Mouse (Mus musculus) MEL (cell line): Measurements from ENCODE around the gene Carnmt1. TPM values are rescaled to one million over a fixed set of nuclear protein-coding genes. Genes with fewer than 3 reads are reported as not detected.

Experiments
- DNase-seq: peaks from one replicate; pipeline ENCODE4 v3.0.0; 2011; ENCODE audit warnings: low read depth, low spot score
- H3K27ac ChIP-seq: 2 replicates; pipeline ENCODE4 v1.5.1; 2012; ENCODE audit warnings: low read depth, mild to moderate bottlenecking, control low read depth, low read length, moderate library complexity; ENCODE audit not compliant: control insufficient read depth
- H3K27me3 ChIP-seq, 2 experiments: fragments of 150-350 bp in 1 of 2; sonication (generic) in 1 of 2; 2 replicates each; pipeline ENCODE4 v1.6.1; 2012; ENCODE audit warnings: low read length in 2 of 2, mild to moderate bottlenecking in 2 of 2, improper control_type of control experiment in 1 of 2, moderate library complexity in 1 of 2; ENCODE audit not compliant: insufficient read depth in 2 of 2, control insufficient read depth in 1 of 2
- H3K36me3 ChIP-seq, 2 experiments: 2 replicates each; pipeline ENCODE4 v1.6.1; 2012 to 2014; ENCODE audit warnings: low read length in 2 of 2, improper control_type of control experiment in 1 of 2, inconsistent platforms in 1 of 2, mild to moderate bottlenecking in 1 of 2; ENCODE audit not compliant: insufficient read depth in 2 of 2, control insufficient read depth in 1 of 2
- H3K4me1 ChIP-seq, 2 experiments: fragments of 150-350 bp in 1 of 2; sonication (generic) in 1 of 2; 2 replicates each; pipeline ENCODE4 v1.6.1; 2012; ENCODE audit warnings: low read length in 2 of 2, improper control_type of control experiment in 1 of 2, mild to moderate bottlenecking in 1 of 2; ENCODE audit not compliant: insufficient read depth in 2 of 2, control insufficient read depth in 1 of 2
- H3K4me3 ChIP-seq, 2 experiments: fragments of 150-350 bp in 1 of 2; sonication (generic) in 1 of 2; 2 replicates each; pipeline ENCODE4 v1.5.1; 2012; ENCODE audit warnings: low read depth in 2 of 2, low read length in 2 of 2, mild to moderate bottlenecking in 2 of 2, moderate library complexity in 2 of 2, control low read depth in 1 of 2, improper control_type of control experiment in 1 of 2; ENCODE audit not compliant: control insufficient read depth in 1 of 2, insufficient read depth in 1 of 2
- H3K79me2 ChIP-seq: 2 replicates; pipeline ENCODE4 v1.6.1; 2012; ENCODE audit warnings: mild to moderate bottlenecking, low read length, moderate library complexity; ENCODE audit not compliant: control insufficient read depth, poor library complexity, insufficient read depth
- H3K9ac ChIP-seq: 2 replicates; pipeline ENCODE4 v1.6.1; 2012; ENCODE audit warnings: low read depth, mild to moderate bottlenecking, control low read depth, low read length, moderate library complexity; ENCODE audit not compliant: control insufficient read depth, poor library complexity, severe bottlenecking
- H3K9me3 ChIP-seq: fragments of 150-350 bp; sonication (generic); replicated peaks from 2 replicates; pipeline ENCODE4 v1.6.1; 2012; ENCODE audit warnings: mild to moderate bottlenecking, low read length, improper control_type of control experiment, moderate library complexity; ENCODE audit not compliant: insufficient read depth
- CTCF ChIP-seq, 3 experiments: IDR thresholded peaks in 2 of 3; conservative IDR thresholded peaks in 1 of 3; 2 replicates each; pipeline ENCODE4 v1.5.1; 2011 to 2012; ENCODE audit warnings: low read length in 3 of 3, low read depth in 2 of 3, mild to moderate bottlenecking in 2 of 3, improper control_type of control experiment in 1 of 3, inconsistent platforms in 1 of 3, mixed read lengths in 1 of 3, moderate library complexity in 1 of 3; ENCODE audit not compliant: control insufficient read depth in 1 of 3, insufficient read depth in 1 of 3, poor library complexity in 1 of 3, severe bottlenecking in 1 of 3
- E2F4 ChIP-seq: IDR thresholded peaks from 2 replicates; pipeline ENCODE4 v1.6.1; 2011; ENCODE audit warnings: low read depth, low read length, improper control_type of control experiment, borderline replicate concordance
- ELF1 ChIP-seq: IDR thresholded peaks from 2 replicates; pipeline ENCODE4 v1.6.1; 2014; ENCODE audit warnings: low read depth, mild to moderate bottlenecking, inconsistent platforms, low read length, improper control_type of control experiment, moderate library complexity
- EP300 ChIP-seq, 2 experiments: IDR thresholded peaks; 2 replicates each; pipeline ENCODE4 v1.6.1; 2011; ENCODE audit warnings: improper control_type of control experiment in 2 of 2, low read length in 2 of 2, low read depth in 1 of 2, mild to moderate bottlenecking in 1 of 2
- ETS1 ChIP-seq: IDR thresholded peaks from 2 replicates; pipeline ENCODE4 v1.6.1; 2012; ENCODE audit warnings: low read depth, mild to moderate bottlenecking, inconsistent platforms, low read length, improper control_type of control experiment, moderate library complexity
- GATA1 ChIP-seq: IDR thresholded peaks from 2 replicates; pipeline ENCODE4 v1.6.1; 2011; ENCODE audit warnings: low read depth, low read length, improper control_type of control experiment
- HCFC1 ChIP-seq: IDR thresholded peaks from 2 replicates; pipeline ENCODE4 v1.6.1; 2012; ENCODE audit warnings: low read depth, mild to moderate bottlenecking, inconsistent platforms, low read length, improper control_type of control experiment, moderate library complexity
- KAT2A ChIP-seq: conservative IDR thresholded peaks from 2 replicates; pipeline ENCODE4 v1.6.1; 2012; ENCODE audit warnings: low read depth, low read length, improper control_type of control experiment, inconsistent platforms
- MAZ ChIP-seq: IDR thresholded peaks from 2 replicates; pipeline ENCODE4 v1.6.1; 2012; ENCODE audit warnings: low read depth, mild to moderate bottlenecking, inconsistent platforms, low read length, improper control_type of control experiment
- MYB ChIP-seq: IDR thresholded peaks from 2 replicates; pipeline ENCODE4 v1.6.1; 2011; ENCODE audit warnings: mild to moderate bottlenecking, low read depth, low read length, improper control_type of control experiment
- MYC ChIP-seq: IDR thresholded peaks from 2 replicates; pipeline ENCODE4 v1.6.1; 2011; ENCODE audit warnings: low read depth, mild to moderate bottlenecking, low read length, improper control_type of control experiment, moderate library complexity
- NRF1 ChIP-seq: IDR thresholded peaks from 2 replicates; pipeline ENCODE4 v1.6.1; 2014; ENCODE audit warnings: low read depth, mild to moderate bottlenecking, inconsistent platforms, low read length, improper control_type of control experiment, moderate library complexity; ENCODE audit not compliant: poor library complexity, insufficient read depth, severe bottlenecking
- POLR2AphosphoS2 ChIP-seq: IDR thresholded peaks from 2 replicates; pipeline ENCODE4 v1.6.1; 2011; ENCODE audit warnings: low read length, improper control_type of control experiment
- RAD21 ChIP-seq: IDR thresholded peaks from 2 replicates; pipeline ENCODE4 v1.6.1; 2011; ENCODE audit warnings: mild to moderate bottlenecking, low read depth, low read length, improper control_type of control experiment
- RCOR1 ChIP-seq: IDR thresholded peaks from 2 replicates; pipeline ENCODE4 v1.6.1; 2012; ENCODE audit warnings: low read depth, mild to moderate bottlenecking, inconsistent platforms, low read length, improper control_type of control experiment
- SIN3A ChIP-seq: IDR thresholded peaks from 2 replicates; pipeline ENCODE4 v1.6.1; 2012; ENCODE audit warnings: low read length, improper control_type of control experiment, inconsistent platforms
- SMC3 ChIP-seq: IDR thresholded peaks from 2 replicates; pipeline ENCODE4 v1.6.1; 2011; ENCODE audit warnings: low read depth, low read length, improper control_type of control experiment
- TBP ChIP-seq: IDR thresholded peaks from 2 replicates; pipeline ENCODE4 v1.8.0; 2011; ENCODE audit warnings: low read depth, low read length, improper control_type of control experiment
- UBTF ChIP-seq: IDR thresholded peaks from 2 replicates; pipeline ENCODE4 v1.6.1; 2012; ENCODE audit warnings: low read depth, mild to moderate bottlenecking, inconsistent platforms, low read length, improper control_type of control experiment, moderate library complexity, borderline replicate concordance; ENCODE audit not compliant: insufficient read depth
- USF1 ChIP-seq: IDR thresholded peaks from 2 replicates; pipeline ENCODE4 v1.6.1; 2014; ENCODE audit warnings: low read depth, mild to moderate bottlenecking, inconsistent platforms, low read length, improper control_type of control experiment, moderate library complexity
- ZC3H11A ChIP-seq: IDR thresholded peaks from 2 replicates; pipeline ENCODE4 v1.6.1; 2012; ENCODE audit warnings: low read depth, mild to moderate bottlenecking, inconsistent platforms, low read length, improper control_type of control experiment
- ZKSCAN1 ChIP-seq: IDR thresholded peaks from 2 replicates; pipeline ENCODE4 v1.6.1; 2012; ENCODE audit warnings: low read depth, mild to moderate bottlenecking, inconsistent platforms, low read length, improper control_type of control experiment, moderate library complexity
- ZMIZ1 ChIP-seq: IDR thresholded peaks from 2 replicates; pipeline ENCODE4 v1.6.1; 2012; ENCODE audit warnings: low read depth, mild to moderate bottlenecking, inconsistent platforms, low read length, improper control_type of control experiment, moderate library complexity
- ZNF384 ChIP-seq: IDR thresholded peaks from 2 replicates; pipeline ENCODE4 v1.6.1; 2012; ENCODE audit warnings: low read depth, mild to moderate bottlenecking, inconsistent platforms, low read length, improper control_type of control experiment
- polyA plus RNA-seq, 2 experiments: library from polyadenylated mRNA; stranded (reverse) in 1 of 2; unstranded in 1 of 2; fragments of >175 nt in 1 of 2; fragments of >200 nt in 1 of 2; gene quantifications; 2 replicates each; pipeline versions ENCODE4 v1.2.1 to v1.2.4; 2012; ENCODE audit warnings: low replicate concordance in 2 of 2, low read depth in 1 of 2; ENCODE audit not compliant: insufficient read length in 2 of 2, insufficient read depth in 1 of 2, missing spikeins in 1 of 2
- total RNA-seq: library from RNA; depleted of rRNA; stranded (reverse); fragments of 300-350 nt; gene quantifications from 2 replicates; pipeline ENCODE4 v1.2.3, GENCODE M21; 2012

Carnmt1 gene
- total and polyA plus RNA-seq, 3 experiments, result 15.4 to 23.3 TPM; not detected in 1

DNA sequence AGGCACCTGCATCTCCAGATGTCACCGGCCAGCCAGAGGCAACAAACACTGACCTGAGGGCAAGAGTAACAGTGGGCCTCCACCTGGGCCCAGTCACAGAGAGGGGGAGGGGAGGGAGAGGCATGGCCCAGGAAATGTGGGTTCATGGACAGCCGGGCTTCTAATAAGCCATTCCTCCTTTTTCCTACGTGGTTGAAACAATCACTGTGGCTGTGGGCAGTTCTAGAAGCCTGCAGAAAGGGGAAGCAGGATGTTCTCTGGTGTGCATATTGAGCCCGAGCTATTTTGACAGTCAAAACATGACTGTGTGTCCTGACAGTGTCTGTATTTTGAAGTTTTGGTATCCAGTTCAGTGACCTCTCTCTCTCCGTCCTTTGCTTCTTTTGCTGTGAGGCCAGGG lies 31.6 kb upstream of the Carnmt1 start:
- Histone ChIP-seq H3K9ac (no peak overlapping the region), H3K79me2 (peaks cover 1% of the 10 kb centered on the region; the same call in 1 of the 2 replicates), H3K27ac (no peak overlapping the region), H3K27me3 (no peaks in the 10 kb centered on the region), H3K4me1 (peaks cover 13 to 15% of the 10 kb centered on the region in 2 experiments), H3K36me3 (peaks cover 7 to 16% of the 10 kb centered on the region in 2 experiments), H3K4me3 (no peak overlapping the region), H3K9me3 (no peaks in the 10 kb centered on the region)
- no peak for TF ChIP-seq E2F4
- TF ChIP-seq POLR2AphosphoS2, result no peak
- no peak for TF ChIP-seq MYB
- no peak for TF ChIP-seq ZKSCAN1
- no peak for TF ChIP-seq USF1
- TF ChIP-seq ETS1, result no peak
- no peak for TF ChIP-seq UBTF
- no peak for TF ChIP-seq ELF1
- no peak for TF ChIP-seq MYC
- TF ChIP-seq EP300 (IDR thresholded peaks at IDR 0.05; ENCODE audit: low read depth in 1 of 2, low read length in 2 of 2), result no peak
- TF ChIP-seq TBP, result no peak
- TF ChIP-seq ZNF384, result no peak
- no peak for TF ChIP-seq MAZ
- no peak for TF ChIP-seq HCFC1
- no peak for TF ChIP-seq CTCF (IDR thresholded peaks at IDR 0.05 in 2 of 3, conservative IDR thresholded peaks at IDR 0.05 in 1 of 3; ENCODE audit: control insufficient read depth in 1 of 3, insufficient read depth in 1 of 3, low read depth in 2 of 3, low read length in 3 of 3, poor library complexity in 1 of 3, severe bottlenecking in 1 of 3)
- no peak for TF ChIP-seq RCOR1
- no peak for TF ChIP-seq GATA1
- TF ChIP-seq ZMIZ1, result no peak
- TF ChIP-seq NRF1, result no peak
- DNase-seq, result no peak

DNA sequence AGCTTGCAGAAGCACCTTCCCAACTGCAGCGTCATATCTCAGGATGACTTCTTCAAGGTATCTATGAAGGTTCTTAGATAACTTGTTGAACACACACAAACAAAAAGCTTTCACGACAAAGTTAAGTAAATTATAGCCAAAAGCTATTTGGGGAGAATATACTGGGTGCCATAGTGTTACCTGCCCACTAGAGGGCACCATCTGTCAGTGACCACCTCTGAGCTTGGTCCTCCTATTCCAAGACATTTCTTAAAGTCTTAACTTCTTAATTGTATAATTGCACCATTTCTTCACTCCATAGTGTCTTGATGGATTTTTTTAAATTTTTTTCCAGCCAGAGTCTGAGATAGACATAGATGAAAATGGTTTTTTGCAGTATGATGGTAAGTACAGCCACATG lies 31.0 kb upstream of the Carnmt1 start:
- Histone ChIP-seq H3K4me1 (peaks cover 14 to 18% of the 10 kb centered on the region in 2 experiments), H3K9ac (no peak overlapping the region), H3K27me3 (no peaks in the 10 kb centered on the region), H3K79me2 (peaks cover 1% of the 10 kb centered on the region; the same call in 1 of the 2 replicates), H3K36me3 (peaks cover 7 to 19% of the 10 kb centered on the region in 2 experiments), H3K4me3 (no peak overlapping the region), H3K9me3 (no peaks in the 10 kb centered on the region), H3K27ac (no peak overlapping the region)
- DNase-seq, result no peak
- TF ChIP-seq SIN3A, result 0 out of 2 replicates have a peak, but pooled peaks have one; percentile 16
- TF ChIP-seq RAD21, result peak; percentile 59
- TF ChIP-seq KAT2A, result no peak
- TF ChIP-seq SMC3, result peak; percentile 59
- TF ChIP-seq CTCF (IDR thresholded peaks at IDR 0.05 in 2 of 3, conservative IDR thresholded peaks at IDR 0.05 in 1 of 3; ENCODE audit: control insufficient read depth in 1 of 3, insufficient read depth in 1 of 3, low read depth in 2 of 3, low read length in 3 of 3, poor library complexity in 1 of 3, severe bottlenecking in 1 of 3), result peak; percentile 65 to 70 (median 67)
- TF ChIP-seq POLR2AphosphoS2, result no peak
- no peak for TF ChIP-seq EP300 (IDR thresholded peaks at IDR 0.05; ENCODE audit: low read depth in 1 of 2, low read length in 2 of 2)
- TF ChIP-seq ZC3H11A, result peak; percentile 62
